Mouse (Mus musculus) gastrocnemius, postnatal 25 days (tissue): Measurements from ENCODE around the gene Sarnp. TPM values are rescaled to one million over a fixed set of nuclear protein-coding genes. Genes with fewer than 3 reads are reported as not detected.
A peak's percentile ranks its signal among the peaks of the same experiment; 100 is the strongest.

Experiments
- DNase-seq: peaks from one replicate; pipeline ENCODE4 v3.0.0; 2022
- total RNA-seq, 2 experiments: library from RNA; stranded (reverse); gene quantifications; 1 replicate in 1 of 2; 2 replicates in 1 of 2; pipeline ENCODE4 v1.2.3; 2021

Sarnp gene
- total RNA-seq, 2 experiments from 2014 or later = 26.5 to 28.4 TPM

- no peak for DNase-seq
Measured at GRCm38 (mm10) chr10:128890383-128891295, 73.5 kb downstream of the Sarnp start.

- peak; percentile 61 for DNase-seq
Measured at GRCm38 (mm10) chr10:128891296-128892094, 74.4 kb downstream of the Sarnp start, which contains the start of gene Gdf11. Gdf11 (minus strand) TSS chr10:128891718.

- no peak for DNase-seq
Measured at GRCm38 (mm10) chr10:128892246-128892645, 75.1 kb downstream of the Sarnp start.

GRCm38 (mm10) chr10:128895437-128895836 lies 78.3 kb downstream of the Sarnp start:
- no peak for DNase-seq

- no peak for DNase-seq
Measured at GRCm38 (mm10) chr10:128895952-128896693, 79.0 kb downstream of the Sarnp start.

- DNase-seq = no peak
Measured at GRCm38 (mm10) chr10:128896807-128897206, 79.7 kb downstream of the Sarnp start.

- no peak for DNase-seq
Measured at GRCm38 (mm10) chr10:128897501-128897900, 80.4 kb downstream of the Sarnp start.

GRCm38 (mm10) chr10:128899759-128900490 lies 82.8 kb downstream of the Sarnp start:
- DNase-seq = no peak

- no peak for DNase-seq
Measured at GRCm38 (mm10) chr10:128900698-128901097, 83.6 kb downstream of the Sarnp start, which contains the start of gene Cd63. Cd63 (plus strand) TSS chr10:128900989.

- DNase-seq = no peak
Measured at GRCm38 (mm10) chr10:128901409-128901808, 84.3 kb downstream of the Sarnp start.

- no peak for DNase-seq
Measured at GRCm38 (mm10) chr10:128902409-128902988, 85.4 kb downstream of the Sarnp start.

- DNase-seq = no peak
Measured at GRCm38 (mm10) chr10:128904812-128905211, 87.7 kb downstream of the Sarnp start.

GRCm38 (mm10) chr10:128908778-128909448 lies 91.8 kb downstream of the Sarnp start:
- DNase-seq = no peak

- DNase-seq = peak; percentile 93
Measured at GRCm38 (mm10) chr10:128909567-128910028, 92.5 kb downstream of the Sarnp start.

GRCm38 (mm10) chr10:128910066-128910841 lies 93.1 kb downstream of the Sarnp start:
- DNase-seq = peak; percentile 52

GRCm38 (mm10) chr10:128911430-128911829 lies 94.3 kb downstream of the Sarnp start:
- no peak for DNase-seq

- no peak for DNase-seq
Measured at GRCm38 (mm10) chr10:128912268-128912667, 95.1 kb downstream of the Sarnp start.

- no peak for DNase-seq
Measured at GRCm38 (mm10) chr10:128912791-128913190, 95.7 kb downstream of the Sarnp start.

GRCm38 (mm10) chr10:128913219-128913618 lies 96.1 kb downstream of the Sarnp start:
- peak; percentile 62 for DNase-seq
